Mouse (Mus musculus): Measurements from ENCODE around the gene Erp44.

The Erp44 gene

DNA sequence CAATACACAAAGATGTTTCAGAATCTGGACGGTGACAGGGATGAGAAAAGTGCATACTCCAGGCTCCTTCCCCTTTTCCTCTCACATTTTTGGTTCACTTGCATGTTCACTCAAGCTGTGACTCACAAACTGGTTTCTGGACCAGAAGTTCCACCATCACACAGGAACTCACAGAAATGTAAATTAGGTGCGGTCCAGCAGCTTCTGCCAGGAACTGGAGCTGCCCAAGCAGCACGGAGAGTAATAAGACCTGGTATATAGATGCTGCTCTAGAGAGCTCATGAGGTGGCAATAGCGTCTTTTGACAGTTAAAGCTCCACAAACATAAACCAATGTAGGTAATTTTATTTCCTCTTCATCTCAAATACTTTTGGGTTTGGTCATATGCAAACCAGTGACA lies 36.9 kb downstream of the Erp44 start:
- DNase-seq (ENCODE audit: extremely low read depth, insufficient read length, low spot score) = no peak

DNA sequence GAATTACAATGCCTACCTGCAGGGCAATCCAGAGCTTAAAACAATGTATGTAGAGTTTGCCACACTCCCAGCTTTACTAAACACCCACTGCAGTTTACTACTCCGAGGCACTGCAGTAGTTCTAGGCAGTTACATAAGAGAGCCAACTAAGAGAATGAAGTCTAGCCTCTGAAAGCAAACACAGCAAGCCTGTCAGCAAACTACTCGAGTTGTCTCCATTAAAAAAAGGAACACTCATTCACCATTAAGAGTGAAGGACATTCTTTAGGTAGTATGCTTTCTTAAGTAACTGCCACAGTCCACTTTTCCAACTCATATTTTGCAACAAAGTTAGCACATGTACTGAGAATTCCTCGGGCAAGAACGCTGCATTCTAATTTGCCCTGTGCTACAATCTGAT lies 40.3 kb downstream of the Erp44 start:
- no peak for DNase-seq (ENCODE audit: extremely low read depth, insufficient read length, low spot score)

DNA sequence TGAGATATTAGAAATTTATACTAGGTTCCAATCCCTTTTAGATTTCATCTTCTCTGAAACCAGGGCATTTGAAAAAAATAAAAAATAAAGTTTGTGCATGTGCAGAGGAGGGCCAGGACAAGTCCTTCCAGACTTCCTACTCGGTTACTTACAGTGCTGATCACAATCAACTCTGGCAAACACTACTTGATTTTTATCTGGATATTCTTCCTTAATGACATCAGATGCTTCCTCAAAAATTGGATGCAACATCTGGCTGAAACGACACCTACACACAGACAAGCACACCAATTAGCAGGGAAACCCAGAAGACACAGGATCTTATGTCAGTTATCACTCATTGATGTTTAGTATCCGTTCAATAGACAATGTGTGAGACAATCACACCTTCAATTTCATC lies 42.6 kb downstream of the Erp44 start:
- no peak for DNase-seq (ENCODE audit: extremely low read depth, insufficient read length, low spot score)

DNA sequence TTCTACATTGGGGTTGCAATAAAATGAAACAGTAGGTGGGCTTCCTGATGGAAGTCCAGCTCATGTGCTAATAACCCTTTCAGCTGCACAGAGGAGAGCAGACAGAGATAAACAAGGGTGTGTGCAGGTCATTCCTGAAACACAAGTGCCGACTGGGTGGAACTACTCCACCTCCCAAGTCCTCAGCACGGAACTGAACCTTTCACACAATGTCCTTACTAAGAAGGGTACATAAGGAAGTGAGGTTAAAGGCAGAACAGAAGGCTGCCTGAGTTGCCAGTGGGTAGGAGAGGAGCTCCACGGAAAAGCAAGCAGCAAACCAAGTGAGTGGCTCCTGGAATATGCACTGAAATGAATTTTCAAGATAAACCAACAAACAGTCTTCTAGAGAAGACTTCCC lies 52.6 kb downstream of the Erp44 start:
- no peak for DNase-seq (ENCODE audit: extremely low read depth, insufficient read length, low spot score)

DNA sequence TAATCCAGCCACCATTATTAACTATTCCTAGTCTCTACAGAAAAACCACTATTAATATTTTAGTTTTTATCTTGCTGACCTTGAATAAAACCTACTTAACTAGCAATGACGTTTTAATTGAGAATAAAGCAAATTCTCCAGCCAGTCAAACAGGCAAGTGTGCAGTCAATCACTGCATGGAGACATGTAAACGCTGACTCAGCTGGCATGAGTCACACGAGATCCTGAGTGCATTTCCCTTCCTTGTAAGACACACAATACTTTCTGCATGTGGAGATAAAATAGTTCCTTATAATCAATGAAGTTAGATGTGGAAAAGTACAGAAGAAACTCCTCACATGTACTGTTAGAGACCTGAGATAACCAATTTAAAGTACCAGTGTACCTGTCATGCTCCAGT lies 53.8 kb downstream of the Erp44 start:
- DNase-seq (ENCODE audit: extremely low read depth, insufficient read length, low spot score) = peak; percentile 10

DNA sequence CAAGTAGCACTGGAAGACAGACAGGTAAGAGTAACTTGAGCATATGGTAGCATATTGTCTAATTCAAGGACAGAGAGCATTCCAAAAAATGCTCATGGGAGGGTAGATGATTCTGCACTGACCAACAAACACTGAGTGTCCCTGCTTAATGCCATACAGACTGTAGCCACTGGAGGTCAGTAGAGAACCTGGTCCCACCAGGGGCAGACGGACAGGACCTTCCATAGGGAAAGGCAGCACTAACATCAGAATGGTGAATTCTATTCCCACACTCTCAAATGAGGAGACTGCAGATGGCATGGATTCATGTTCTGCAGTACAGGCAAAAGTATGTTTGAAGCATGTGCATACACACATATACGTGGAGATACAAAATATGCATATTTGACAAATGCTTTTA lies 54.2 kb downstream of the Erp44 start:
- peak; percentile 13 for DNase-seq (ENCODE audit: extremely low read depth, insufficient read length, low spot score)

DNA sequence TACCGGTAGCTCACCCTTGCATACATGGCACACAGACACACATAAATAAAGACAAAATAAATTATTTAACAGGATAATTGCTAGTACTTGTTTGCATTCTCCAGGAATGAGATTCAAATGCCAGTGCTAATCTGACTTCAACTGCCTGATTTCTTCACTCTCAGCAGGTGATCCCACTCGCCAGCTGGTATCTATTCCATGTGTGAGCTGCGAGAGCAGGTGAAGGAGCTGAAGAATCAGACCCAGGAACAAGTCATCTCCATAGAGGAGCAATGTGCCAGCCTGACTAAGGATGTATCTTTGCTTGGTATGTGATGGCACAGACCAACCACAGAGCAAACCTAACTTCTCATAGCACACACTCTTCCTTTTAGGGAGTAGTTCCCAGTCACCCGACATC lies 75.8 kb downstream of the Erp44 start:
- DNase-seq (ENCODE audit: extremely low read depth, insufficient read length, low spot score) = no peak

DNA sequence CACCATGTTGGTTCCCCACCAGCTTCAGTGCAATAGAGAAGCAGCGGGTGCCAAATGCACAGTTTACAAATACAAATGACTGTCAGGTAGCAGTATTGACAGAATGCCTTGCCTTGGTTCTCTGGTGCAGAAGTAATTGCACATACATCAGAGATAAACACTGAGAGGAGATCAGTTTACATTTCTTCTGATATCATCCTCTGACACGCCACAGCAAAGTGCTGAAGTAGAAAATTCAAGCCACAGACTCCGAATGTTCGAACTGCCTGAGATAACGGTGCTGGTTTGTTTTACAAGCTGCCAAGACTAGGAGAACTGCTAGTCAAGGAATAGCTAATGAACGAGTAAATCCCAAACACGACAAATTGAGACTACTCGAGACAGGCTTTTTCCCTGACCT lies 80.9 kb downstream of the Erp44 start:
- DNase-seq (ENCODE audit: extremely low read depth, insufficient read length, low spot score) = no peak

DNA sequence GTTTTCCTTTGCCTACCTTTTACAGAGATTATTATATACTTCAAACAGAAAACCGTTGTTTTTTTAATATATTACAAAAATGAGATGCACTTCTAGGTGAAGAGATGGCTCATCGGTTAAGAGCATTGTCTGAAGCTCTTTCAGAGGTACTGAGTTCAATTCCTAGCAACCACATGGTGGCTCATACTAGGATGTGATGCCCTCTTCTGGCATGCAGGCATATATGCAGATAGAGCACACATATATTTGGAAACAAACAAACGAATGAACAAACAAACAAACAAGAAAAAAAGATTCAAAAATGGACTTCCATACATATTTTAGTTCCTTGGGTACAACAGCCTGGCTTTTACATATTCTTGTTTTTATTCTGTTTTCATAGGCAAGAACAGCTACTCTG lies 81.4 kb downstream of the Erp44 start:
- DNase-seq (ENCODE audit: extremely low read depth, insufficient read length, low spot score) = no peak

DNA sequence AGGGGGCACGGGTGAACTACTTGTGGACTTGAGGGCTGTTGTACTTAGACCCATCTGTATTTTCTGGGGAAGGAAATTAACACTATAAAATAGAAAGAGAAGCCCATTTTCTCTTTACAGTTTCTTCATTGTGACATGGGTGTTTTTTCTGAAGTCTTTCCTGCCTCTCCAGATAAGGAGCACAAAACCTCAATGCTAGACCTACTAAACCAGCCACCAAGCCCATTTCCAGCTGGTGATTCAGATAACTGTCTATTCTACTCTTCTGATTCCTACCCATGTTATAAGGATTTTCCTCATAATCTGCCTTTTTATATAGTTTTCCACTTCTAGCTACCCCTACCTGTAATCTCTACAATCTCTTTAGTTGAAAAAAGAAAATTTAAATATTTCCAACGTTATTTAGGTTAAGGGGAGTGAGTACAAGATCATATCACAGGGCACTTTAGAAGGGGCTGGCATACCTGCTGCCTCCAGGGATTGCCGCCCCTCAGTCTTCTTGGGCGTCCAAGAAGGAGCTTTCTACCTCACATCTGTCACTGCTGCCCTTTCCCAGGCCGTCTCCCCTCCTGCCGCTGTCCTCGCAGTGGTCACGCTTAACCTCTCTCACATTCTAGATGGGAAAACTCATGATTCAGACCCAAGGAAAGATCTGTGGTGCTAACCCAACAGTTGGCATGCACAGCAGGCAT lies 97.1 kb downstream of the Erp44 start:
- DNase-seq (ENCODE audit: extremely low read depth, insufficient read length, low spot score) = no peak

DNA sequence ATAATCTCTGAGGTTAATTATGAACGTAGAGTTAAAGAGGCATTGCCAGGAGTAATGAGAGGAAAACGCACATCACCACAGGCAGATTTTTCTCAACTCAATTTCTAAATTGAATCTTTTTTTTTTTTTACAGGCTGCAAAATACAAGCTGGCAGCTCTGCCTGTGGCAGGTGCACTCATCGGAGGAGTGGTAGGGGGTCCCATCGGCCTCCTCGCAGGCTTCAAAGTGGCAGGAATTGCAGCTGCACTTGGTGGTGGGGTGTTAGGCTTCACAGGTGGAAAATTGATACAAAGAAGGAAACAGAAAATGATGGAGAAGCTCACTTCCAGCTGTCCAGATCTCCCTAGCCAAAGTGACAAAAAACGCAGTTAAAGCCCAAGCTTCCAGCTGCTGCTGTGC lies 98.0 kb downstream of the Erp44 start:
- no peak for DNase-seq (ENCODE audit: extremely low read depth, insufficient read length, low spot score)

DNA sequence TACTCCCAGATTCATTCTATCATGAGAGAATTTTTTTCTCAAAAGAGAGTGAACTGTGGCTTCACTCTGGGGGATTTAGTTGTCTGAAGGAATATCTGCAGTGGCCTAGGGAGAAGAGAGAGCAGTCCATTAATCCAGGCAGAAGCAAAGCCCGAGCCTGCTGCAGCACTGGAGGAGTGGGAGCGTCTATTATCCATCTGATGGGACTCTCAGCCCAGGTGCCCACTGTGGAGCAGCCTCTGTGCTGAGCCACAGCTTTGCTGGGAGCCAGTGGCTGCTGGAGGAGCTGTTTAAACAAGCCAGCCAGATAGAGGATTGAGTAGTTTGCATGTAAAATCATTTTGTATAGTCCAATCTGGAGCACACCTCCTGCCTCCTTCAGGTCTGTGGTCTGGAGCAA lies 98.4 kb downstream of the Erp44 start:
- no peak for DNase-seq (ENCODE audit: extremely low read depth, insufficient read length, low spot score)

DNA sequence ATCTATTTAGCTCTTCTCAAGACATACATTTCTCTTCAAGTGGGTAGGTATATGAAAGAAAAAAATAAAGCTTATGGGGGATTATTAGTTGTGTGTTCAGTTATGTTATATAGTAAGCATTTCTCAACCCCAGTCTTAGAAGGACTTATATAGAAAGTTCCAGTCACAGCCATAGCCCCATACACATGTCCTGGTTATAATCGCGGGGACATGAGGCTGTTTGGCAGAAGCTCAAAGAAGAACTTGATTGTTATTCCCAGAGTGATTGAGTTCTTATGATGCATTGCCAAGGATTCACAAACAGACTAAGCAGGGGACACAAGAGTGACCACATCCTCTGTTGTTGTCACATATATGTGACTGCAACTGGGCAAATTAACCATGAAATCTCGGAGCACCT lies 103.7 kb downstream of the Erp44 start:
- no peak for DNase-seq (ENCODE audit: extremely low read depth, insufficient read length, low spot score)

DNA sequence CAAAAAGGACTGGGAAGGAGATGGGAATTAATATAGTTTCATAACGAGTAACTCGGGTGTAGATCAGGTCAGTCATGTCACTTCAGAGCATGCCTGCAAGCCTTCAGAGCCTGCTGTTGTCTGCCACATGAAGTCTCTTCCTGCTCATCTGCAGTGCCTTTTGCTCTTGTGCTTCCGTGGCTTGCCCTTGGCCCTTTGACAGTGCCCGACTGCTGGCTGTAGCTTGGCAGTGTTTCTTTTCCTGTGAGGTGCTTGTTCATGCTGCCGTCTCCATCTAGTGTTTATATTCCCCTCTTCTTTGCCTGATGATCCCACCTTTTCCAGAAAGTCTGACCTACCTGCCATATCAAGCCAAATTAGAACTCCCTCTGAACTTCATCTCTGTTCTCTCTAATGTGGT lies 115.5 kb downstream of the Erp44 start:
- no peak for DNase-seq (ENCODE audit: extremely low read depth, insufficient read length, low spot score)

DNA sequence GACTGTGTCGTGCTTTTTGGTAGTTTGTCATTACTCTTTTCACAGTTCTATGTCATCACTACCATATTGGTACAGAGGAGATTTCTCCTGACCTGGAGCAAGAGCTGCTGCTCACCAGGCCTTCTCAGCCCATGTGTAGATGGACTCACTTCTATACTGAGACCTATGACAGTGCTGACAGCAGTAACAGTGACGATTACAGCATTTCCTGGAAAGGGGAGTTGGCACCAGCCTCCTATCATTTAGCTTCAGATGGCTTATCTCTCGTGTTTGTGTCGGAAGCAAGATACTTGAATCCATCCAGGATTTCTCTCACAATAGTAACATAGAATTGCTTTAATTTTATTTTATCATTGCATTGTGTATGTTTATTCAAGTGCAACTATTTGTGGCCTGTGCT lies 119.0 kb downstream of the Erp44 start:
- DNase-seq (ENCODE audit: extremely low read depth, insufficient read length, low spot score) = no peak

DNA sequence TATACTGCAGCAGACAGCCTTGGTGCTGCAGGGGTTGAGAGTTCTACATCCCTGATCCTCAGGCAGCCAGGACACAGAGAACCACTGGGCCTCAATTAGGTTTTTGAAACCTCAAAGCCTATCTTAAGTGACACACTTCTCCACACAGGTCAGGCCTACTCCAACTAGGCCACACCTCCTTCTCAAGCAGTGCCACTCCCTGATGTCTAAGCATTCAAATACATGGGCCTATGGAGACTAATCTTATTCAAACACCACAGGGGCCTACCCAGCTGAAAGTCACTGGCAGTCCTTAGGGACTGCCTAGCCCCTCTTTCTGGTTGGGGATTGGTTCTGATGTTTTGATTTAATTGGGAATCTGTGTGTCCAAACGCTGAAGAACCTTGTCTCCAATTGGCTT lies 123.5 kb downstream of the Erp44 start:
- DNase-seq (ENCODE audit: extremely low read depth, insufficient read length, low spot score) = no peak

DNA sequence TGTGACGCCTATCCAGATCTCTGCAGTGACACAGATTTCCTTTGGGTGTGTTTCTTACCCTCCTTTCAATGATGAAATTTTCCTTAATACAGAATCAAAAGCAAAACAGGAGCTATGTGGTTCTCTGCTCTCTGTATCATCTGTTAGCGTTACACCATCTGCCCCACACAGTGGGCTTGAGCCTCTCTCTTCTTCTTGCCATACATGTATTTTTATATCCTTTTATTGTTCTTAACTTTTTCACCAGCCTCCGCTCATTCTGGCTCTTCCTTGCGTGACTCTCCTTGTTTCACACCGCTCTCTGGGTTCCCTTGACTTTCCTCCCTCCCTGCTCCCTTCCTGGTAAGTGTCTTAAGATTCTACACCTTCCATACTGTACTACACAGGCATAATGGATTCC lies 126.1 kb downstream of the Erp44 start:
- no peak for DNase-seq (ENCODE audit: extremely low read depth, insufficient read length, low spot score)

DNA sequence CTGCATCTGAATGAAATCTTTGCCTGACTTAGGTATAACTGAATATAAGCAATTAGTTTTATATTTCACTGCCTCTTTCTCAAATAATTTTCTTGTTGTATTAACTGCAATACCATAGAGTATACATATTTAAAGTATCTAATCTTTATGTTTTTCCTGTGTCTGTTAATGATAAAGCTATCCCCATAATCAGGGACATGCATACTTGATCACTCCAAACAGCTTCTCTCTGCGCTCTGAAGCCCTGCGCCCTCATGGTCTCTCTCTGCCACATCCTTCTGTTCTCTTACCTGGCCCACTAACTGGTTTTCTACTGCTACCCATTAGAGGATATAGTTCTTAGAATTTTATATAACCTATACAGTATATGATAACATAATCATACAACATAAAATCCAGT lies 129.9 kb downstream of the Erp44 start:
- DNase-seq (ENCODE audit: extremely low read depth, insufficient read length, low spot score) = no peak
